Mouse (Mus musculus) right cerebral cortex, postnatal 4 days (tissue): ENCODE measurements around the gene Scgb2b12.
"Not testable (repeated sequence)": the region's sequence is repeated elsewhere in the genome, so short reads cannot be mapped to it uniquely, and the experiment has no call there.

ENCODE experiments used
- DNase-seq: peaks from one replicate; pipeline ENCODE4 v3.0.0-alpha.2; 2022

The Scgb2b12 gene

DNA sequence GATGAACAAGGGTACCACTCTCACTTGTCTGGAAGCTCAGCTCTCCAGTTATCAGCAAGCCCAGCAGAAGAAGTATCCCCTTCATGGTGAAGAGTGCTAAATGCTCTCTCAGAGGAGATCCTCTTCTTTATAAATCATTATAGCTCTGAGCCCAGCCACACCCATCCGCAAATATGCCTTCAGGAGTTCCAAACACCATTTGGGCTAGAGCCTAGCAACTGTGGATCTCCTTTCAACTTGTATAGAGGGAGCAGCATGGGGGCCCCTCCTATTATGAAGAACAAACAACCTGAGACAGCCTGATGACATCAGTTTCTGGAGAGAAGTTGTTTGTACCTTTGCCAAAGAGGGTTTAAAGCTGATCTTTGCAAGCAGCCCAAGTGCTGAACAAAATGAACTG, at the start of gene Scgb2b12:
TSS of gene Scgb2b12 (minus strand) at position 101 of the 400 bp plus-strand sequence.
- DNase-seq, result not testable (repeated sequence)

DNA sequence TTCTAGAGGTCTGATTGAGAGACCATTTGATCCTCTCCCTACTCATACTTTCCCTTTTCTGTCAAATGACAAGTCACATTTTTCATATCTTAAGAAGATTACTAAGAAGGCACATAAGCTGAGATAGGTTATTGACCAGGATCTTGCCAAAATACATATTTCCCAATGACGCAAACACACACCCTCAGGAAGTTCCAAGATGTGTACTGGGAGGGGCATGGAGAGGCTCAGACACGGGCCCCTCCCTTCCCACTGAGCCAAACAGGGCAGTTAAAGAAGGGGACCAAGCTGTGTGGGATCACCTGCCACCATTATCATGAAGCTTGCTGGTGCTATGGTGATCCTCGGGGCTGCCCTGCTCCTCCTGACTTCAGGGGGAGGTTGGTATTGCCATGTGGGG, 6.8 kb upstream of the Scgb2b12 start, which contains the start of gene Scgb1b12:
TSS of gene Scgb1b12 (plus strand) at position 301 of the 400 bp plus-strand sequence.
- not testable (repeated sequence) for DNase-seq
